In genomic region chr3:32365546-32366245, GRCm38 (mm10) we compare ENCODE assay signal across 8 mouse cellular contexts. TPM values are rescaled to one million over a fixed set of nuclear protein-coding genes. Genes with fewer than 3 reads are reported as not detected.
DNase-seq lines count a peak whose midpoint lies in the region; ATAC-seq and TF ChIP-seq lines count a peak whose summit lies in the region.

Gene Zmat3, minus strand, starts transcription at chr3:32366014.

- peak within 1 kb of the TSS; percentile 93 for H3K27ac ChIP-seq in hindbrain, embryonic 15.5 days (replicated peaks)

- no peak for TF ChIP-seq CTCF in Patski (IDR thresholded peaks at IDR 0.05)

- POLR2A ChIA-PET in Patski (lab: Charles Lee): interaction anchor here (1.2 to 3.7 kb wide), 4 partner anchors 15 to 140 kb away, joined by 3 to 17 read pairs (median 5); partner anchors contain the start of gene Pik3ca

- H3K9ac ChIP-seq in hindbrain, embryonic 15.5 days: peak within 1 kb of the TSS; percentile 82

- H3K4me1 ChIP-seq in hindbrain, embryonic 15.5 days (replicated peaks): peaks cover 35% of the 10 kb centered on the region

- CTCF ChIA-PET in Patski (lab: Charles Lee): interaction anchor here (1.2 to 3.2 kb wide), 3 partner anchors 14 to 32 kb away, joined by 3 to 11 read pairs (median 11); no protein-coding TSS in a partner anchor

- WGBS in hindbrain, embryonic 15.5 days: 4% methylated on average over 29 of the region's 48 CpGs

- H3K4me3 ChIP-seq in hindbrain, embryonic 15.5 days: peak within 1 kb of the TSS; percentile 75

- 0 out of 2 replicates have a peak, but pooled peaks cover under 1% of the 10 kb centered on the region for H3K36me3 ChIP-seq in hindbrain, embryonic 15.5 days

- H3K4me2 ChIP-seq in hindbrain, embryonic 15.5 days: peak within 1 kb of the TSS; percentile 88

- peak; percentile 49 for ATAC-seq in Patski
- ATAC-seq in hindbrain, embryonic 15.5 days (ENCODE audit: low FRiP score, low read depth): peak; percentile 87

- no peaks in the 10 kb centered on the region for H3K27me3 ChIP-seq in Patski
- no peaks in the 10 kb centered on the region for H3K27me3 ChIP-seq in hindbrain, embryonic 15.5 days

- in situ Hi-C loops in Patski (cut with MboI; ENCODE audit: low pct_unique_long_range_greater_than_20kb): no loop called here

- no peaks in the 10 kb centered on the region for H3K9me3 ChIP-seq in hindbrain, embryonic 15.5 days

- DNase-seq in Patski (ENCODE audit: low read depth, low spot score): peak; percentile 33
- peak; percentile 93 to 94 for DNase-seq in cerebellum, postnatal 25 days
- DNase-seq in frontal cortex, postnatal 36 days (ENCODE audit: low spot score in 2 of 2): peak; percentile 76 to 87
- DNase-seq in left cerebral cortex, adult 18-20 months (ENCODE audit: low spot score in 2 of 2): peak; percentile 82 to 87
- peak; percentile 86 to 88 for DNase-seq in lung, postnatal 4 days
- peak; percentile 88 for DNase-seq in retina, postnatal 1 day
- peak; percentile 93 for DNase-seq in thymus, postnatal 4 days

RNA-seq across cellular contexts. Expression of gene Zmat3, which starts in this region (rescaled TPM):
- 23.8 TPM for polyA plus RNA-seq in Patski (2021)
- 7.9 and 8.2 TPM in 2 replicates for polyA plus RNA-seq in hindbrain, embryonic 15.5 days (2015; fragmentation: Nextera tagmentation; extraction: Ambion mirVana)
- 10 to 100 TPM; 76.3 to 78.7 TPM for total RNA-seq in left cerebral cortex, adult 18-20 months (2021)

Comparison
In these comparisons a context has a peak if more than half of its experiments do, and no peak if none do; other contexts are left out.
1. Peak in every context shown above with its lines: DNase-seq, ATAC-seq, H3K4me3 ChIP-seq and H3K27ac ChIP-seq.
2. DNase-seq: peak in every context shown above with its lines; median percentile 94 in cerebellum, postnatal 25 days; 93 in thymus, postnatal 4 days; 88 in retina, postnatal 1 day; 87 in lung, postnatal 4 days; 84 in left cerebral cortex, adult 18-20 months; 82 in frontal cortex, postnatal 36 days; 33 in Patski.